ENCODE assay signal across 7 mouse cellular contexts in genomic region chr16:20516032-20516431, GRCm38 (mm10). TPM values are rescaled to one million over a fixed set of nuclear protein-coding genes. Genes with fewer than 3 reads are reported as not detected.
A peak's percentile ranks its signal among the peaks of the same experiment; 100 is the strongest.
DNase-seq lines count a peak whose midpoint lies in the region; ATAC-seq and TF ChIP-seq lines count a peak whose summit lies in the region.

No protein-coding gene starts in this region.

- no peaks in the 10 kb centered on the region for H3K4me1 ChIP-seq in ES-Bruce4 (ENCODE audit: control insufficient read depth, insufficient read depth, low read length)
- peaks cover 0 to 15% of the 10 kb centered on the region in 2 experiments for H3K4me1 ChIP-seq in MEL (ENCODE audit: control insufficient read depth in 1 of 2, insufficient read depth in 2 of 2, low read length in 2 of 2)
- H3K4me1 ChIP-seq in hindbrain, embryonic 15.5 days (replicated peaks), result peaks cover 35% of the 10 kb centered on the region
- peaks cover 26% of the 10 kb centered on the region for H3K4me1 ChIP-seq in liver, embryonic 16.5 days (ENCODE audit: control insufficient read depth, low read depth, low read length)

- H3K79me2 ChIP-seq in MEL (ENCODE audit: control insufficient read depth, insufficient read depth, low read length, poor library complexity), result peaks cover 13% of the 10 kb centered on the region

- H3K9ac ChIP-seq in ES-Bruce4 (ENCODE audit: low read depth, poor library complexity, severe bottlenecking) (peak overlapping the region; percentile 89), MEL (ENCODE audit: control insufficient read depth, low read depth, low read length, poor library complexity, severe bottlenecking) (peak overlapping the region; percentile 94)
- peak overlapping the region; percentile 97 for H3K9ac ChIP-seq in hindbrain, embryonic 15.5 days
- no peak overlapping the region; the same call in 1 of the 2 replicates for H3K9ac ChIP-seq in liver, embryonic 16.5 days (ENCODE audit: low read depth, low read length)

- no peak for TF ChIP-seq RAD21 in MEL (IDR thresholded peaks at IDR 0.05; ENCODE audit: low read depth, low read length)

- H3K27me3 ChIP-seq in ES-Bruce4 (ENCODE audit: control insufficient read depth, insufficient read depth, low read length, poor library complexity, severe bottlenecking) (no peaks in the 10 kb centered on the region), MEL (ENCODE audit: control insufficient read depth in 1 of 2, insufficient read depth in 2 of 2, low read length in 2 of 2) (no peaks in the 10 kb centered on the region)
- no peaks in the 10 kb centered on the region for H3K27me3 ChIP-seq in hindbrain, embryonic 15.5 days
- H3K27me3 ChIP-seq in liver, embryonic 16.5 days (ENCODE audit: control insufficient read depth, insufficient read depth, low read depth, low read length), result no peaks in the 10 kb centered on the region

- no peak for DNase-seq in MEL (ENCODE audit: low read depth, low spot score)
- no peak for DNase-seq in layer of hippocampus, postnatal 14 days (ENCODE audit: low spot score in 2 of 2)
- DNase-seq in layer of hippocampus, postnatal 10 days (ENCODE audit: low spot score in 2 of 2), result no peak
- DNase-seq in adrenal gland, postnatal 36 days, result no peak

- ATAC-seq in hindbrain, embryonic 15.5 days (ENCODE audit: low FRiP score, low read depth), result no peak
- ATAC-seq in liver, embryonic 16.5 days (ENCODE audit: low read depth), result no peak

- TF ChIP-seq CTCF in ES-Bruce4 (IDR thresholded peaks at IDR 0.05; ENCODE audit: low read depth, low read length) (no peak), MEL (IDR thresholded peaks at IDR 0.05 in 2 of 3, conservative IDR thresholded peaks at IDR 0.05 in 1 of 3; ENCODE audit: control insufficient read depth in 1 of 3, insufficient read depth in 1 of 3, low read depth in 2 of 3, low read length in 3 of 3, poor library complexity in 1 of 3, severe bottlenecking in 1 of 3) (no peak)

- H3K36me3 ChIP-seq in ES-Bruce4 (ENCODE audit: control insufficient read depth, insufficient read depth, low read length, poor library complexity, severe bottlenecking) (peaks cover 4% of the 10 kb centered on the region; the same call in 1 of the 2 replicates), MEL (ENCODE audit: control insufficient read depth in 1 of 2, insufficient read depth in 2 of 2, low read length in 2 of 2) (peaks cover 0 to 4% of the 10 kb centered on the region in 2 experiments; a peak in 2 of 4 replicates)
- H3K36me3 ChIP-seq in hindbrain, embryonic 15.5 days, result peaks cover 7% of the 10 kb centered on the region
- H3K36me3 ChIP-seq in liver, embryonic 16.5 days (ENCODE audit: control insufficient read depth, insufficient read depth), result no peaks in the 10 kb centered on the region

- H3K4me3 ChIP-seq in ES-Bruce4 (ENCODE audit: low read depth, low read length), result peak overlapping the region; percentile 64
- H3K4me3 ChIP-seq in MEL (ENCODE audit: control insufficient read depth in 1 of 2, insufficient read depth in 1 of 2, low read depth in 2 of 2, low read length in 2 of 2), result peak overlapping the region in 1 of 2 experiments; percentile 92; a peak in 1 of 4 replicates
- peak overlapping the region; percentile 95 for H3K4me3 ChIP-seq in hindbrain, embryonic 15.5 days
- no peak overlapping the region; the same call in 1 of the 2 replicates for H3K4me3 ChIP-seq in liver, embryonic 16.5 days (ENCODE audit: low read depth, low read length)

- no peaks in the 10 kb centered on the region for H3K9me3 ChIP-seq in ES-Bruce4 (replicated peaks; ENCODE audit: control insufficient read depth, insufficient read depth, low read length, poor library complexity, severe bottlenecking)
- no peaks in the 10 kb centered on the region for H3K9me3 ChIP-seq in MEL (replicated peaks; ENCODE audit: insufficient read depth, low read length)
- H3K9me3 ChIP-seq in hindbrain, embryonic 15.5 days, result no peaks in the 10 kb centered on the region
- no peaks in the 10 kb centered on the region for H3K9me3 ChIP-seq in liver, embryonic 16.5 days (replicated peaks; ENCODE audit: control insufficient read depth, low read length)

- TF ChIP-seq EP300 in ES-Bruce4 (IDR thresholded peaks at IDR 0.05; ENCODE audit: insufficient read depth, low read depth, low read length), result no peak
- TF ChIP-seq EP300 in MEL (IDR thresholded peaks at IDR 0.05; ENCODE audit: low read depth in 1 of 2, low read length in 2 of 2), result no peak

- TF ChIP-seq POLR2A in ES-Bruce4 (IDR thresholded peaks at IDR 0.05; ENCODE audit: insufficient read depth, low read length), result no peak
- TF ChIP-seq POLR2A in MEL (IDR thresholded peaks at IDR 0.05; ENCODE audit: control insufficient read depth in 1 of 2, insufficient read depth in 1 of 2, low read depth in 1 of 2, low read length in 2 of 2, poor library complexity in 1 of 2), result no peak

- peak overlapping the region; percentile 71 for H3K4me2 ChIP-seq in hindbrain, embryonic 15.5 days
- peak overlapping the region; percentile 79 for H3K4me2 ChIP-seq in liver, embryonic 16.5 days (ENCODE audit: low read depth, low read length)

- H3K27ac ChIP-seq in ES-Bruce4 (ENCODE audit: insufficient read depth, low read length), result no peak overlapping the region
- H3K27ac ChIP-seq in MEL (ENCODE audit: control insufficient read depth, low read depth, low read length), result no peak overlapping the region
- peak overlapping the region; percentile 94 for H3K27ac ChIP-seq in hindbrain, embryonic 15.5 days (replicated peaks)
- H3K27ac ChIP-seq in liver, embryonic 16.5 days (ENCODE audit: low read length), result no peak overlapping the region; the same call in 1 of the 2 replicates

TF ChIP-seq in MEL, 35 proteins besides CTCF, POLR2A, EP300 and RAD21 (continues in another document):
- no peak for TF ChIP-seq ZNF384 (IDR thresholded peaks at IDR 0.05; ENCODE audit: low read depth, low read length)
- TF ChIP-seq GATA1 (IDR thresholded peaks at IDR 0.05; ENCODE audit: low read depth, low read length), result no peak
- no peak for TF ChIP-seq ELF1 (IDR thresholded peaks at IDR 0.05; ENCODE audit: low read depth, low read length)
- TF ChIP-seq CHD2 (IDR thresholded peaks at IDR 0.05; ENCODE audit: low read length), result no peak
- no peak for TF ChIP-seq USF1 (IDR thresholded peaks at IDR 0.05; ENCODE audit: low read depth, low read length)
- TF ChIP-seq MAFK (IDR thresholded peaks at IDR 0.05; ENCODE audit: borderline replicate concordance, low read depth, low read length), result no peak
- TF ChIP-seq NRF1 (IDR thresholded peaks at IDR 0.05; ENCODE audit: insufficient read depth, low read depth, low read length, poor library complexity, severe bottlenecking), result no peak
- no peak for TF ChIP-seq KAT2A (conservative IDR thresholded peaks at IDR 0.05; ENCODE audit: low read depth, low read length)
- TF ChIP-seq POLR2AphosphoS5 (IDR thresholded peaks at IDR 0.05; ENCODE audit: borderline replicate concordance, low read depth, low read length), result no peak
- TF ChIP-seq HCFC1 (IDR thresholded peaks at IDR 0.05; ENCODE audit: low read depth, low read length), result no peak
- TF ChIP-seq CHD1 (IDR thresholded peaks at IDR 0.05; ENCODE audit: low read depth, low read length), result no peak

RNA-seq across cellular contexts. Expression of gene Dvl3, which starts 0.8 kb away (rescaled TPM):
- polyA plus RNA-seq in ES-Bruce4 (2011; ENCODE audit: insufficient read depth, insufficient read length, low read depth, missing spikeins) (37.9 and 38.8 TPM in 2 replicates), MEL (2012; ENCODE audit: insufficient read depth in 1 of 2, insufficient read length in 2 of 2, low read depth in 1 of 2, low replicate concordance in 2 of 2, missing spikeins in 1 of 2) (10 to 100 TPM in 1 of 2 experiments, not detected in 1; 20.5 TPM)
- total RNA-seq in MEL (2012; rRNA removed), result 4.0 and 4.1 TPM in 2 replicates
- polyA plus RNA-seq in hindbrain, embryonic 15.5 days (2015; fragmentation: Nextera tagmentation; extraction: Ambion mirVana), result 37.5 and 44.3 TPM in 2 replicates
- polyA plus RNA-seq in liver, embryonic 16.5 days (2015; fragmentation: Nextera tagmentation; extraction: Ambion mirVana), result 3.7 and 5.3 TPM in 2 replicates
- 10 to 100 TPM; 77.2 to 78.9 TPM for total RNA-seq in layer of hippocampus, postnatal 14 days (2021)
- 10 to 100 TPM; 83.1 to 87.2 TPM for total RNA-seq in layer of hippocampus, postnatal 10 days (2021)
- total RNA-seq in adrenal gland, postnatal 36 days (2021), result 10 to 100 TPM; 40.7 to 45.2 TPM

RNA-seq across cellular contexts. Expression of gene Eif2b5, which starts 17.4 kb away (rescaled TPM):
- polyA plus RNA-seq in ES-Bruce4 (2011; ENCODE audit: insufficient read depth, insufficient read length, low read depth, missing spikeins) (86.6 and 94.0 TPM in 2 replicates), MEL (2012; ENCODE audit: insufficient read depth in 1 of 2, insufficient read length in 2 of 2, low read depth in 1 of 2, low replicate concordance in 2 of 2, missing spikeins in 1 of 2) (100 to 1,000 TPM in 1 of 2 experiments, 10 to 100 TPM in 1; 91.1 to 115 TPM)
- total RNA-seq in MEL (2012; rRNA removed), result 131 and 137 TPM in 2 replicates
- polyA plus RNA-seq in hindbrain, embryonic 15.5 days (2015; fragmentation: Nextera tagmentation; extraction: Ambion mirVana), result 101 TPM in 2 replicates
- 41.0 and 44.0 TPM in 2 replicates for polyA plus RNA-seq in liver, embryonic 16.5 days (2015; fragmentation: Nextera tagmentation; extraction: Ambion mirVana)
- 10 to 100 TPM; 51.7 to 54.1 TPM for total RNA-seq in layer of hippocampus, postnatal 14 days (2021)
- 10 to 100 TPM; 59.6 to 61.7 TPM for total RNA-seq in layer of hippocampus, postnatal 10 days (2021)
- total RNA-seq in adrenal gland, postnatal 36 days (2021), result 10 to 100 TPM; 62.4 to 62.6 TPM

RNA-seq across cellular contexts. Expression of gene Ap2m1, which starts 19.2 kb away (rescaled TPM):
- polyA plus RNA-seq in ES-Bruce4 (2011; ENCODE audit: insufficient read depth, insufficient read length, low read depth, missing spikeins) (282 and 298 TPM in 2 replicates), MEL (2012; ENCODE audit: insufficient read depth in 1 of 2, insufficient read length in 2 of 2, low read depth in 1 of 2, low replicate concordance in 2 of 2, missing spikeins in 1 of 2) (1,000 to 10,000 TPM in 1 of 2 experiments, 100 to 1,000 TPM in 1; 312 to 1,810 TPM)
- 185 and 199 TPM in 2 replicates for total RNA-seq in MEL (2012; rRNA removed)
- 1,171 and 1,212 TPM in 2 replicates for polyA plus RNA-seq in hindbrain, embryonic 15.5 days (2015; fragmentation: Nextera tagmentation; extraction: Ambion mirVana)
- 388 and 409 TPM in 2 replicates for polyA plus RNA-seq in liver, embryonic 16.5 days (2015; fragmentation: Nextera tagmentation; extraction: Ambion mirVana)
- total RNA-seq in layer of hippocampus, postnatal 14 days (2021), result 100 to 1,000 TPM; 893 to 941 TPM
- total RNA-seq in layer of hippocampus, postnatal 10 days (2021), result 100 to 1,000 TPM; 893 to 941 TPM
- 100 to 1,000 TPM; 279 to 383 TPM for total RNA-seq in adrenal gland, postnatal 36 days (2021)

RNA-seq across cellular contexts. Expression of gene Abcf3, which starts 32.3 kb away (rescaled TPM):
- polyA plus RNA-seq in ES-Bruce4 (2011; ENCODE audit: insufficient read depth, insufficient read length, low read depth, missing spikeins), result 56.2 and 61.0 TPM in 2 replicates
- total RNA-seq in MEL (2012; rRNA removed), result 42.0 and 46.5 TPM in 2 replicates
- polyA plus RNA-seq in MEL (2012; ENCODE audit: insufficient read depth in 1 of 2, insufficient read length in 2 of 2, low read depth in 1 of 2, low replicate concordance in 2 of 2, missing spikeins in 1 of 2), result 10 to 100 TPM in 1 of 2 experiments, not detected in 1; 79.6 TPM
- 80.6 and 81.7 TPM in 2 replicates for polyA plus RNA-seq in hindbrain, embryonic 15.5 days (2015; fragmentation: Nextera tagmentation; extraction: Ambion mirVana)
- 24.6 and 25.8 TPM in 2 replicates for polyA plus RNA-seq in liver, embryonic 16.5 days (2015; fragmentation: Nextera tagmentation; extraction: Ambion mirVana)
- 10 to 100 TPM; 82.8 to 87.9 TPM for total RNA-seq in layer of hippocampus, postnatal 14 days (2021)
- total RNA-seq in layer of hippocampus, postnatal 10 days (2021), result 10 to 100 TPM; 61.3 to 90.1 TPM
- total RNA-seq in adrenal gland, postnatal 36 days (2021), result 10 to 100 TPM; 86.0 to 95.3 TPM
